Mouse (Mus musculus) 3T3-L1 (cell line): Measurements from ENCODE around the gene Ccdc105.

Experiments used
- DNase-seq: peaks from one replicate; pipeline ENCODE4 v3.0.0-alpha.2; 2015; ENCODE audit warnings: low read depth, low spot score

Gene Ccdc105

GRCm38 (mm10) chr10:78752452-78753191 is at the start of gene Ccdc105:
Gene Ccdc105, minus strand, starts transcription at chr10:78753065.
- DNase-seq, result no peak

- DNase-seq, result no peak
Observed at GRCm38 (mm10) chr10:78801449-78801848, 48.6 kb upstream of the Ccdc105 start.

GRCm38 (mm10) chr10:78790561-78790960 is 37.7 kb upstream of the Ccdc105 start:
- peak; percentile 40 for DNase-seq

- no peak for DNase-seq
Observed at GRCm38 (mm10) chr10:78787566-78788087, 34.8 kb upstream of the Ccdc105 start.

- DNase-seq, result no peak
Observed at GRCm38 (mm10) chr10:78779981-78780651, 27.3 kb upstream of the Ccdc105 start, which contains the start of gene Slc1a6. Gene Slc1a6, plus strand, starts transcription at chr10:78780496.

- DNase-seq, result no peak
Observed at GRCm38 (mm10) chr10:78779527-78779926, 26.7 kb upstream of the Ccdc105 start.

GRCm38 (mm10) chr10:78775830-78776229 is 23.0 kb upstream of the Ccdc105 start:
- no peak for DNase-seq

GRCm38 (mm10) chr10:78765570-78765969 is 12.7 kb upstream of the Ccdc105 start:
- DNase-seq, result no peak

- DNase-seq, result peak; percentile 78
Observed at GRCm38 (mm10) chr10:78756021-78756420, 3.2 kb upstream of the Ccdc105 start.

GRCm38 (mm10) chr10:78748946-78749345 is 3.9 kb downstream of the Ccdc105 start:
- no peak for DNase-seq

GRCm38 (mm10) chr10:78748161-78748560 is 4.7 kb downstream of the Ccdc105 start:
- no peak for DNase-seq

- no peak for DNase-seq
Observed at GRCm38 (mm10) chr10:78747035-78747721, 5.7 kb downstream of the Ccdc105 start.

GRCm38 (mm10) chr10:78745453-78746232 is 7.2 kb downstream of the Ccdc105 start:
- peak; percentile 64 for DNase-seq

- DNase-seq, result peak; percentile 61
Observed at GRCm38 (mm10) chr10:78743721-78744120, 9.1 kb downstream of the Ccdc105 start.

- DNase-seq, result no peak
Observed at GRCm38 (mm10) chr10:78739821-78740220, 13.0 kb downstream of the Ccdc105 start.

GRCm38 (mm10) chr10:78727876-78728275 is 25.0 kb downstream of the Ccdc105 start:
- DNase-seq, result no peak

GRCm38 (mm10) chr10:78727035-78727434 is 25.8 kb downstream of the Ccdc105 start:
- peak; percentile 89 for DNase-seq

- DNase-seq, result no peak
Observed at GRCm38 (mm10) chr10:78723416-78723815, 29.4 kb downstream of the Ccdc105 start.

- DNase-seq, result peak; percentile 62
Observed at GRCm38 (mm10) chr10:78722654-78723053, 30.2 kb downstream of the Ccdc105 start.

- DNase-seq, result peak; percentile 86
Observed at GRCm38 (mm10) chr10:78722036-78722435, 30.8 kb downstream of the Ccdc105 start.

GRCm38 (mm10) chr10:78718056-78718455 is 34.8 kb downstream of the Ccdc105 start, which contains the start of gene Casp14:
Gene Casp14, minus strand, starts transcription at chr10:78718294.
- no peak for DNase-seq
